Mouse (Mus musculus): ENCODE results near the gene 1700022I11Rik. TPM values are rescaled to one million over a fixed set of nuclear protein-coding genes. Genes with fewer than 3 reads are reported as not detected.
A peak's percentile ranks its signal among the peaks of the same experiment; 100 is the strongest.
"Not testable (repeated sequence)": the region's sequence is repeated elsewhere in the genome, so short reads cannot be mapped to it uniquely, and the experiment has no call there.

Gene 1700022I11Rik
- total RNA-seq, 2 experiments from 2014 or later: not detected

DNA sequence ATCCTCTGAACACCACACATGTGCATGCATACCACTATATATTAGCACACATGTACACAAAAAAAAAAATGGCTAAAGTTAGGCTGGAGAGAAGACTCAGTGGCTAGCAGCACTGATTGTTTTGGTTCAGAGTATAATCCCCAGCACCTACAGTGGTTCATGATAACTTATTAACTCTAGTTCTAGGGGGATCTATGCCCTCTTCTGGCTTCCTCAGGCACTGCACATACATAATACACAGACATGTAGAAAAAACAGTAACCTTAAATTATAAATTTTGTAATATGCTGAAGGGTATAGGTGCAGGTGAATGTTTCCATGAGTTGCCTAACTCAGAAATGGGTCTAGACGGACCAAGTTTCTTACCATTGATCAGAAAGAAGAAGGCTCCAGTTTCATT lies 18.9 kb downstream of the 1700022I11Rik start:
- intact Hi-C loops (cut with DNase I; ENCODE audit: low total_unique reads): no loop called here
- no peak for DNase-seq

DNA sequence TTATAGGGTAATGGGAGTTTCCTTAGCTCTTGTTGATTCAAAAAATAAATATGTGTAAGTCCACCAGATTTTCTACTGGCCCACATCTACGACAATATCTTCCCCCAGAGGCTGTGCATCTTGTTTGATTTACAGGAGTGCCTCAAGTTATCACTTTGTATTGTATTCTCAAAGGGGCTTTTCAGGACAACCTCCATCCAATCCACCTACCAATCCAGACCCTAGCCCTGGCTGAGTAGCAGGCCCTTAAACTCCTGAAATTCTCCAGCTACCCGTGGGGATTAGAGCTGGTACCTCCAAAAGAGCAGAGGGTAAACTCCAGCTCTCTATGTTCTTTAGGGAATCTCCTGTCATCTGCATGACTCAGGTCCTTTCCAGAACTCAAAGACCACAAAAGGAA lies 28.6 kb downstream of the 1700022I11Rik start:
- intact Hi-C loops (cut with DNase I; ENCODE audit: low total_unique reads): no loop called here
- DNase-seq: no peak

DNA sequence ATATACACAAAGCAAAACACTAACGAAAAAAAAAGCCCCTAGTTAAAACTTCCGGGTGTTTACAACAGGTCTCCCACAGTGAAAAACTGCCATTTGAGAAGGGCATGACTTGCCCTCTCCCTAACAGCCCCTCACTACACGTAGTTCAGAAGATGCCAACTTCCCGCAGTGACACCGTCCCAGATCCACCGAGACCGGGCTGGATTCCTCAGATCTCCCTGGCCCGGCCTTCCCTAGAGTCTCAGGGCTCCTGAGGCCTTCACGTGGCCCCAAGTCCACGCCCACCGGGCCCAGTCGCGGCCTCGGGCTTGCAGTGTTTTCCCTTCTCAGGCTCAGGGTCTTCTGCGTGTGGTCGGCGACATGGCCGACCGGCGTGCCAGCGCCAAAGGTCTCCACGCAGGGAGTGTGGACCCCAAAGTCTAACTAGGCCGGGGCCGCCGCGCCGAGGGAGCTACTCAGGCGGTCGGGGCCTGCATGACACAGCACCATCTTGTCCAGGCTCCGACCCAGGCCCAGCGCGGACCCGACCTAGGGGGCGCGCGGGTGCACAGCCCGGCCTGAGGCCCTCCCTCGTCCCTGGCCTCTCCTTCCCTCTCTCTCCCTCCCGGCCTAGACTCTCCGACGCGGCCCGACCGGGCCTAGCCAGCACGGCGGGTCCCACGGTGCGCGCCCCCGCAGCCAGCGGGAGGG lies 30.2 kb downstream of the 1700022I11Rik start:
- intact Hi-C loops (cut with DNase I; ENCODE audit: low total_unique reads): no loop called here
- peak; percentile 75 for DNase-seq

- peak; percentile 99 for DNase-seq
- intact Hi-C loops (cut with DNase I; ENCODE audit: low total_unique reads): not testable (repeated sequence)
Measured at GRCm38 (mm10) chr4:43000141-43000986, 31.0 kb downstream of the 1700022I11Rik start, which contains the start of gene Vcp. TSS of gene Vcp (minus strand) at chr4:43000507.

DNA sequence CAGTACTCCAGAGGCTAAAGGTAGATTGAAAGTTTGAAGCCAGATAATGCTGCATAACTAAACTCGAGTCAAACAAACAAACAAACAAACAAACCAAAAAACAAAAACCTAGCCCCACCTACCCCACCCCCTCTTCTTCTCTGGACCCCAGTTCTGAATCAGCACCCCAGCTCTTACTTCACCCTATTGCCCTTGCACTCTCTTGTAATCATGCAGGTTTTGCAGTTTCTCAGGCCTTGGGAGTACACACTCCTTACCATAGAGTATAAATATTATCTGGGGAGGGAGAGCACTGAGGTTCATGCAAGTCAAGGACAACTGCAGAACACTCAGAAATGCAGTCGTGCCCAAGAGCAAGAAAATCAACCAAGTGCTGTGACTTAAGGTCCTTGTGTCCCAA lies 31.9 kb downstream of the 1700022I11Rik start:
- intact Hi-C loops (cut with DNase I; ENCODE audit: low total_unique reads): no loop called here
- no peak for DNase-seq

DNA sequence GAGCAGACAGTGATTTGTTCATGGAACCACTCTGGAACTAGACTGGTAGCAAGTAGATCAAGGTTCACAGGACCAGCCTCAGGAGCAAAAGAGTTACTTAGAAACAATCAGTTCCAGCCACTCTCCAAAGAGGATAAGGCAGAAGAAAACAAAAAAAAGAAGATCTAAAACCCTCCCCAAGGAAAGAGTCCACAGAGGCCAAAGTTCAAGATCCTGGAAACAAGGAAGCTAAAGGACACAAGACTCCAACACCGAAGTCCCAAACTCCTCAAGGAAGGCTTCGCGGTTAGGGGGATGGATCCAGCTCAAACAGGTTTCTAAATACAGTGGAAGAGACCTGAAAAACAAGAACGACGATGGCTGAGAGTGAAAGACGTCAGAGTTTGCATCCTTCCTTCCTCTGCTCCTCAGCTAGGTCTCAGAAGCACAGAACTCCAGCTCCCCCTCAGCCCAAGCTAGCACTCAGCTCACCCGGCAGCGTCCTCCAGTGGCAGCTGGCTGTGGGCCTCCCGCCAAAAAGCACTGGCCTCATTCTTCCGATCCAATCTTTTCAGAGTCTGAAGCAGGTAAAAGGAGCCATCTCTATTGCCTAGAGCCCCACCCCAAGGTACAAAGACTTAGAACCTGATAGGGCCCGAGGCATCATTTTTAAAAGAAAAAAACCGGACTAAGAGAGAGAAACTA lies 33.5 kb downstream of the 1700022I11Rik start:
- intact Hi-C loops (cut with DNase I; ENCODE audit: low total_unique reads): no loop called here
- DNase-seq: peak; percentile 33

- intact Hi-C loops (cut with DNase I; ENCODE audit: low total_unique reads): no loop called here
- no peak for DNase-seq
Measured at GRCm38 (mm10) chr4:43004951-43005350, 35.5 kb downstream of the 1700022I11Rik start.

- DNase-seq: peak; percentile 12
- intact Hi-C loops (cut with DNase I; ENCODE audit: low total_unique reads): no loop called here
Measured at GRCm38 (mm10) chr4:43005765-43006164, 36.4 kb downstream of the 1700022I11Rik start.

DNA sequence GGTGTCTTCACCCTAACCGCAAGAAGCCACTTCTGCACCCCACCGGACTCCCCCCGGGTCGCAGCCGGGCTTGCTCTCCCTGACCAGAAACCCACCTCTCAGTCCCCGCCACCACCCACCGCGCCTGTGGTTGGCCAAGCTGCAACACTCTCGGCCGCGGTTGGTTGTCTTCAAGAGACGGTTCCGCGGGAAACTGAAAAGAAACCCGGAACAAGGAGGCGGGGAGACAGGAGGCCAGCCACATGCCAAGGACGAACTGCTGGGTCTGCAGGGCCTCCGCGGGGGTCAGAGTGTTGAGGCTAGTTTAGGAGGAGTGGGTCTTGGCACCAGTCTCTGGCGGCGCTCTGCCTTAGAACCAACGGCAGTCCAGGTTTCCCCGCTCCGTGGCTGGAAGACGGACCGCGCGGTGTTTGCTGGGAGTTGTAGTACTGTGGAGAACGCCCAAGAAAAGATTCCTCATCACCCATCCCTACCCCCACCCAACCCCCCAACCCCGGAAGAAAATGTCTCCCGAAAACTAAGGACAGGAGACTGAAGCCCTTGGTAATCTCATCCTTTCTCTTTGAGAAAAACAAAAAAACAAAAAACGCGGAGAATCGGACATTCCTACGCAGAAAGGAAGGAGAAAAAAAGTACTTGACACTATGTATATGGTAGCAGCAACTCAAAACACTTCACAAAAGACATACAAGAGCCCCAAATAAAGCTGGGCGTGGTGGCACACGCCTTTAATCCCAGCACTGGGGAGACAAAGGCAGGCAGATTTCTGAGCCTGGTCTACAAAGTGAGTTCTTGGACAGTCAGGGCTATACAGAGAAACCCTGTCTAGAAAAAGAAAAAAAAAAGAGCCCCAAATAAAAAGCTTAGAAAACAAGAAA lies 41.0 kb downstream of the 1700022I11Rik start, which contains the start of gene Fancg:
Gene Fancg, minus strand, starts transcription at position 346 of the 878 bp plus-strand sequence.
- intact Hi-C loops (cut with DNase I; ENCODE audit: low total_unique reads): no loop called here
- DNase-seq: peak; percentile 81

- no peak for DNase-seq
- intact Hi-C loops (cut with DNase I; ENCODE audit: low total_unique reads): no loop called here
Measured at GRCm38 (mm10) chr4:43012091-43012490, 42.7 kb downstream of the 1700022I11Rik start.

DNA sequence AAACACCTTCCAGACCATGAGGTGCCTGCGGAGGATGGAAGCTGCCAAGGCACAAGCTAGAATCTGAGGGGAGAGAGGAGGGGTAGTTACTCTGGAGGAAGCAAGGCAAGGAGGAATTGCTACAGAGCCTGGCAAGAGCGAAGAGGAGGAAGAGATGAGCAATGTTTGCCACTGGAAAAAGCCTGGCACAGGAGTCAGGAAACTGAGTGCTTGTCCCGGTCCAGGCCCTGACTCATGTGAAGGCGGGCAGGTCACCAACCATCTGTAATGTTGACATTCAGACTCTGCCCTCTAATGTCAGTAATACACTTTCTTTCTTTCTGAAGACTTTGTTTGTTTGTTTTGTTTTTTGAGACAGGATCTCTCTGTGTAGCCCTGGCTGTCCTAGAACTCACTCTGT lies 48.8 kb downstream of the 1700022I11Rik start:
- intact Hi-C loops (cut with DNase I; ENCODE audit: low total_unique reads): no loop called here
- no peak for DNase-seq

GRCm38 (mm10) chr4:43019176-43019575 lies 49.8 kb downstream of the 1700022I11Rik start:
- no peak for DNase-seq
- intact Hi-C loops (cut with DNase I; ENCODE audit: low total_unique reads): no loop called here

- DNase-seq: no peak
- intact Hi-C loops (cut with DNase I; ENCODE audit: low total_unique reads): no loop called here
Measured at GRCm38 (mm10) chr4:43019641-43020465, 50.4 kb downstream of the 1700022I11Rik start.

DNA sequence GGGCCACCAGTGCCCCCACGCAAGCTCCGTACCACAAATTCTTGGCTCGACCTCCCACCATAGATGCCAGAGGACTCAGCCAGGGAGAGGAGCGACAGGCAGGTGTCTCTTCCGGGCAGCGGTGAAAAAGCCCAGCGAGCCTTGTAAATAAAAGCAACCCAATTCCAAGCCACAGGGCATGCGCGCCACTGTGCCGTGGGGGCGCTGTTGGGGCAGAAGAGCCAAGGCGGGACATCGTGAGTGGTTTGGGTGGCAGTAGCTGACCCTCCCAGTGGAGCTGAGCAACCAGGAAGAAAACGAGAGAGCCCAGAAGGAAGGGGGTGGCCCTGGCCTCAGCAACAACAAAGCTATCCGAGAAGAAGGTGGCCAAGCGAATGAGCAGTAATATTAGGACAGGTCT lies 51.5 kb downstream of the 1700022I11Rik start:
- intact Hi-C loops (cut with DNase I; ENCODE audit: low total_unique reads): no loop called here
- no peak for DNase-seq

- intact Hi-C loops (cut with DNase I; ENCODE audit: low total_unique reads): no loop called here
- no peak for DNase-seq
Measured at GRCm38 (mm10) chr4:43021341-43021740, 51.9 kb downstream of the 1700022I11Rik start.

DNA sequence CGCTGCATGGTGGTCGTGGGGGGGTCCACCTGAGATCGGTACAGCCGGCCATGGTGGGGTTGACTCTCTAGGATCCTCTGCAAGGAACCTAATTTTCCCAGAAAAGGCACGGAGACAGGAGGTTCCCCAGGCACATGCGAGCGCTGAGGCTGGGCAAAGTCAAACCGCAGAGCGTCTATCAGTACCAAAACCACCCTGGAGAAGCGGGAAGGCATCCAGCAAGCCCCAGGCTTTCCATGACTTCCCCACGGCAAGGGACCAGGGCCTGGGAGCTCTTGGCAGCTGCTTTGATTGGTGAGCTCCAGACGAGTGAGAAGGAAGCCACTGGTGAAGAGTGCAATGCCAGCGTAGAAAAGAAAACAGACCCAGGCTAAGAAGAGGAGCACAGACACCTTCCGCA lies 55.3 kb downstream of the 1700022I11Rik start:
- no peak for DNase-seq
- intact Hi-C loops (cut with DNase I; ENCODE audit: low total_unique reads): no loop called here

DNA sequence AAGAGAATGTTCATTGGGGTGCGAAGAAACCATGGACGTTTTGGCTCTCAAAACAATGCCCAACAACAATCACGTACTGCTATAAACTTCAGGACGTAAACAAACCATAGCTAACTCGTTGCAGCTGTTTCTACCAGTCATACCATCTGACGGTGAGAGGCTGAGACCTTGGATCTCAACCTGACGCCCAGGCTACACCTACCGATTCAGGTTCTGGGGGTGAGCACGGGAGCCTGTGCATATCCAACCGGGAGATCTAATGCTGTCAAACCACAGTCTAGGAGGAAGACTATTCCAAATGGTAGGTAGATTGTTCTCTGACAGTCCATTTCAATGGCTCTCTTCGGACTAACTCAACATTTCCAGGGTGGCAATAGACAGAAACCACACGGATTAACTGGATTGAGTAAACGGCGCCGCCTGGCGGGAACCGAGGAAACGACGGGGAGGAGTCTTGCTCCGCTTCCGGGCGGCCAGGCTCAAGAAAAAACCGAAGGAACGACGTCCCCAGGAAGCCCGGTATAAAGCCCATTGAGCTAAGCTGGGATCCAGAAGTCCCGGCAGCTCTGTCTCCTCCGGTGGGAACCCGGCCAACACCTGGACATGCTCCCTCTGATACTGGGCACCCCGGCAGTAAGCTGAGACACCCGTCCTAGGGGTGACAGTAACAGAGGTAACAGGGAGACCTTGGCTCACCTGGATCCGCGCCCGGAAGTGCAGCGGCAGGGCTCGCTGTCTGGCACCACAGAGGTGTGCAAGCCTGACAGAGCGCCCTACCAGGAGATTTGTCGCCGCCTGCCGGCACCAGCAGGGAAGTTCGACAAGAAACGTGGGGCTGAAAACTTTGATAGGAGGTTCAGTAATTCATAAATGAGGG lies 55.9 kb downstream of the 1700022I11Rik start, which contains the start of gene Pigo:
Gene Pigo, minus strand, starts transcription at position 736 of the 877 bp plus-strand sequence.
- intact Hi-C loops (cut with DNase I; ENCODE audit: low total_unique reads): no loop called here
- peak; percentile 94 for DNase-seq
